Mouse (Mus musculus) thymus, adult 2 months (tissue): ENCODE results near the gene U2af1l4.

ENCODE experiments used
- CTCF ChIP-seq: fragments of 200-500 bp; IDR thresholded peaks from 2 replicates; pipeline ENCODE4 v1.5.1; 2012; ENCODE audit warnings: mild to moderate bottlenecking, control low read depth, low read length, moderate library complexity, borderline replicate concordance; ENCODE audit not compliant: control insufficient read depth, poor library complexity, insufficient read depth; ENCODE audit errors: extremely low read depth
- POLR2A ChIP-seq: fragments of 200-500 bp; IDR thresholded peaks from 2 replicates; pipeline ENCODE4 v1.6.1; 2012; ENCODE audit warnings: mild to moderate bottlenecking, low read length, control low read depth, moderate library complexity; ENCODE audit not compliant: control insufficient read depth, poor library complexity, insufficient read depth; ENCODE audit errors: extremely low read depth

DNA sequence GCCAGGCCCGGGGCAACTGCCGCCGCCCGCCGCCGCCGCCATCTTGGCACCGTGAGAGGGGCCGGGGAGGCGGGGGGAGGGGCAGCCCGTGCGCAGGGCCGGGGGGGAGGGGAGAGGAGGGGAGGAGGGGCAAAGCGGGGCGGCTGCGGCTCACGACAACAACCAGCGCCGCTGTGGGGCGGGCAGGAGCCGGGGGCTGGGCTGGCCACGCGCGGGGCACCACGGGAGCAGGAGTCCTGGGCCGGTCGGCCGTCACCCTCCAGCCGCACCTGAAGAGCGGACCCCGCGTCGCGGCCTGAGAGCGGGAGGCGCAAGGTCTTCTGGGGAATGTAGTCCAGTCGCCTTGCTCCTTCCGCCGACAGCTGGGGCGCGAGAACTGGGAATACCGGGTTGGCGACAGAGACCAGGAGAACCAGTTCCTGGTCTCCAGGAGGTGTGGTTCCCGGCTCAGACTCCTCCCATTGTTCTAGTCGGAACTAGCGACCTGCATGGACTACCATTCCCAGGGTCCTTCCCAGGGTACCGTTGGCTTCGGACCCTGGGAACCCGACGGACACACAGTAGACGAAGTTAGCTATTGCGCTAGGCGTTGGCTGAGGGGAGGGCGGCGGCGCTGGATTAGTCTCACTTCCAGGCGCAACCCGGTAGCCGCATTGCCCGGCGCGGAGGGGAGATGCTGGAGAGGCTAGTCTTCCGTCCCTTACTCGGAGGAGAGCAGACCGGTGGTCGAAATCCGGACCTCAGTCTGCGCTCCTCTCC is 25.8 kb downstream of the U2af1l4 start, which contains the start of gene Kmt2b:
- TF ChIP-seq CTCF (0 out of 2 replicates have a peak, but pooled peaks have one; percentile 13), POLR2A (peak; percentile 50; the same call in 1 of the 2 replicates)
